Mouse (Mus musculus) stomach, postnatal 0 days (tissue): ENCODE measurements around the gene Fgfr2. TPM values are rescaled to one million over a fixed set of nuclear protein-coding genes. Genes with fewer than 3 reads are reported as not detected.

Source experiments
- ATAC-seq: fragments of 200-750 bp; cut with Nextera tagmentation; 2 replicates; pipeline ENCODE4 v1.8.0; 2017; ENCODE audit not compliant: low FRiP score, low TSS enrichment
- DNase-seq: peaks from one replicate; pipeline ENCODE4 v3.0.0-alpha.2; 2016; ENCODE audit warnings: low spot score
- H3K27ac ChIP-seq: fragments of 300-500 bp; sonication (generic); replicated peaks from 2 replicates; pipeline ENCODE4 v1.5.1; 2014; ENCODE audit warnings: mild to moderate bottlenecking, control low read depth
- H3K27me3 ChIP-seq: fragments of 300-500 bp; sonication (generic); 2 replicates; pipeline ENCODE4 v1.6.1; 2014; ENCODE audit warnings: low read length; ENCODE audit not compliant: control insufficient read depth, insufficient read depth
- H3K36me3 ChIP-seq: fragments of 300-500 bp; sonication (generic); 2 replicates; pipeline ENCODE4 v1.6.1; 2014; ENCODE audit warnings: low read length, mixed read lengths; ENCODE audit not compliant: control insufficient read depth, insufficient read depth
- H3K4me1 ChIP-seq: fragments of 300-500 bp; sonication (generic); replicated peaks from 2 replicates; pipeline ENCODE4 v1.6.1; 2014; ENCODE audit warnings: antibody characterized with exemption; ENCODE audit not compliant: control insufficient read depth, insufficient read depth
- H3K4me2 ChIP-seq: fragments of 300-500 bp; sonication (generic); replicated peaks from 2 replicates; pipeline ENCODE4 v1.6.1; 2014; ENCODE audit warnings: low read depth, mild to moderate bottlenecking, control low read depth, moderate library complexity
- H3K4me3 ChIP-seq: fragments of 300-500 bp; sonication (generic); 2 replicates; pipeline ENCODE4 v1.5.1; 2014; ENCODE audit warnings: low read depth, low read length, control low read depth
- H3K9ac ChIP-seq: fragments of 300-500 bp; sonication (generic); 2 replicates; pipeline ENCODE4 v1.6.1; 2014; ENCODE audit warnings: mild to moderate bottlenecking, low read length, control low read depth, mixed read lengths
- H3K9me3 ChIP-seq: fragments of 300-500 bp; sonication (generic); 2 replicates; pipeline ENCODE4 v1.6.1; 2016; ENCODE audit warnings: low read length; ENCODE audit not compliant: control insufficient read depth
- CTCF ChIP-seq: IDR thresholded peaks from 2 replicates; pipeline ENCODE4 v1.5.1; 2016; ENCODE audit warnings: antibody characterized with exemption, low read depth, mild to moderate bottlenecking, moderate library complexity
- EP300 ChIP-seq: optimal IDR thresholded peaks from 2 replicates; pipeline ENCODE3; 2016; ENCODE audit warnings: antibody characterized with exemption
- WGBS: fragments of 180-500 bp; shearing (Covaris S2); extraction: QIAGEN DNeasy Blood & Tissue Kit; methylation state at CpG from one replicate; pipeline ENCODE4 v1.1.7; 2014; 5-methylcytosine and 5-hydroxymethylcytosine counted together
- polyA plus RNA-seq: library from polyadenylated mRNA; unstranded; fragments of >200 nt; fragmentation: Nextera tagmentation; extraction: Ambion mirVana; gene quantifications from 2 replicates; pipeline ENCODE4 v1.2.1, GENCODE M21; 2015

Gene Fgfr2
- polyA plus RNA-seq, 1 experiment from 2014 or later: 60.8 TPM

- Histone ChIP-seq H3K4me2 (no peak overlapping the region), H3K27ac (no peak overlapping the region), H3K27me3 (0 out of 2 replicates have a peak, but pooled peaks cover 3% of the 10 kb centered on the region), H3K4me1 (no peaks in the 10 kb centered on the region; the same call in 1 of the 2 replicates), H3K4me3 (no peak overlapping the region), H3K36me3 (no peaks in the 10 kb centered on the region), H3K9ac (no peak overlapping the region), H3K9me3 (no peaks in the 10 kb centered on the region)
- no peak for ATAC-seq
- DNase-seq: no peak
- TF ChIP-seq CTCF: no peak
- no peak for TF ChIP-seq EP300
- WGBS: 75% methylated on average over 9 of the region's 9 CpGs
Observed at GRCm38 (mm10) chr7:130932921-130933320, 2190.2 kb downstream of the Fgfr2 start.

GRCm38 (mm10) chr7:130930401-130930800, 2192.7 kb downstream of the Fgfr2 start:
- Histone ChIP-seq H3K4me2 (no peak overlapping the region), H3K4me3 (no peak overlapping the region), H3K27ac (no peak overlapping the region), H3K36me3 (no peaks in the 10 kb centered on the region), H3K4me1 (no peaks in the 10 kb centered on the region), H3K9me3 (no peaks in the 10 kb centered on the region), H3K9ac (no peak overlapping the region), H3K27me3 (no peaks in the 10 kb centered on the region)
- no peak for ATAC-seq
- DNase-seq: no peak
- TF ChIP-seq EP300 (no peak), CTCF (peak; percentile 37)
- WGBS: 70% methylated on average over 3 of the region's 3 CpGs

- TF ChIP-seq EP300 (no peak), CTCF (no peak)
- Histone ChIP-seq H3K27me3 (no peaks in the 10 kb centered on the region), H3K9me3 (no peaks in the 10 kb centered on the region), H3K27ac (no peak overlapping the region), H3K9ac (no peak overlapping the region), H3K4me1 (no peaks in the 10 kb centered on the region), H3K4me2 (no peak overlapping the region), H3K36me3 (no peaks in the 10 kb centered on the region), H3K4me3 (no peak overlapping the region)
- WGBS: 69% methylated on average over 13 of the region's 13 CpGs
- ATAC-seq (no peak), DNase-seq (no peak)
Observed at GRCm38 (mm10) chr7:130922981-130923731, 2200.0 kb downstream of the Fgfr2 start.

- ATAC-seq: no peak
- Histone ChIP-seq H3K36me3 (no peaks in the 10 kb centered on the region), H3K4me3 (no peak overlapping the region), H3K27ac (no peak overlapping the region), H3K9ac (no peak overlapping the region), H3K4me1 (no peaks in the 10 kb centered on the region), H3K27me3 (no peaks in the 10 kb centered on the region), H3K4me2 (no peak overlapping the region), H3K9me3 (no peaks in the 10 kb centered on the region)
- TF ChIP-seq EP300: no peak
- no peak for TF ChIP-seq CTCF
- no peak for DNase-seq
- 66% methylated on average over 2 of the region's 2 CpGs for WGBS
Observed at GRCm38 (mm10) chr7:130918260-130918659, 2204.9 kb downstream of the Fgfr2 start.

GRCm38 (mm10) chr7:130914693-130915363, 2208.3 kb downstream of the Fgfr2 start:
- H3K9me3 ChIP-seq: no peaks in the 10 kb centered on the region
- H3K4me1 ChIP-seq: no peaks in the 10 kb centered on the region
- H3K36me3 ChIP-seq: peaks cover 3% of the 10 kb centered on the region; the same call in 1 of the 2 replicates
- TF ChIP-seq EP300: no peak
- peak; percentile 88 for TF ChIP-seq CTCF
- DNase-seq (no peak), ATAC-seq (no peak)
- H3K4me3 ChIP-seq: no peak overlapping the region
- no peak overlapping the region for H3K27ac ChIP-seq
- H3K27me3 ChIP-seq: no peaks in the 10 kb centered on the region
- WGBS: 42% methylated on average over 5 of the region's 5 CpGs
- H3K4me2 ChIP-seq: no peak overlapping the region
- no peak overlapping the region for H3K9ac ChIP-seq

- WGBS: 85% methylated on average over 14 of the region's 14 CpGs
Observed at GRCm38 (mm10) chr7:130910841-130911240, 2212.3 kb downstream of the Fgfr2 start.

More at GRCm38 (mm10) chr7:130910841-130911240, 2212.3 kb downstream of the Fgfr2 start:
- H3K4me3 ChIP-seq: no peak overlapping the region
- ATAC-seq (no peak), DNase-seq (no peak)
- H3K27ac ChIP-seq: no peak overlapping the region
- H3K9me3 ChIP-seq: no peaks in the 10 kb centered on the region
- H3K27me3 ChIP-seq: no peaks in the 10 kb centered on the region
- no peak overlapping the region for H3K4me2 ChIP-seq
- H3K9ac ChIP-seq: no peak overlapping the region
- TF ChIP-seq EP300 (no peak), CTCF (no peak)
- H3K4me1 ChIP-seq: no peaks in the 10 kb centered on the region
- peaks cover 6% of the 10 kb centered on the region; the same call in 1 of the 2 replicates for H3K36me3 ChIP-seq
